Mouse (Mus musculus) embryonic fibroblast, embryonic 13.5 days (primary cell): ENCODE results near the gene Btf3.

Source experiments
- CTCF ChIP-seq: IDR thresholded peaks from 2 replicates; pipeline ENCODE4 v1.5.1; 2011; ENCODE audit warnings: mild to moderate bottlenecking, control low read depth, low read length, moderate library complexity, borderline replicate concordance; ENCODE audit not compliant: insufficient read depth
- POLR2A ChIP-seq: IDR thresholded peaks from 2 replicates; pipeline ENCODE4 v1.6.1; 2011; ENCODE audit warnings: low read depth, mild to moderate bottlenecking, control low read depth, low read length, moderate library complexity

DNA sequence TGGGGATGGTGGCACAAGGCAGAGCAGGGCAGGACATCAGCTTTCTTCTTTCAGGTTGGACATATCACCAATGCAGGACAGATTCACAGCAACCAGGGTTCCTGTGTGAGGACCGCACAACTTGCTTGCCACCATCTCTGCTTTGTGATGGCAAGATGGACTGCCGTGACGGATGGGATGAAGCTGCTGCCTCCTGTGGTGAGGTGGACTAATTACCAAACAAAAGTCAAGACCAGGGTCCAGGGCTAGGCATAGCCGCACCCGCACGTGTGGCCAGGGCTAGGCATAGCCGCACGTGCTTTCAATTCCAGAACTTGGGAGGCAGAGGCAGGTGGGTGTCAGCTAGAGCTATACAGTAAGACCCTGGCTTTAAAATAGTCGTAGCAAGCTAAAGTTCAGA is 11.5 kb downstream of the Btf3 start:
- TF ChIP-seq CTCF: no peak
- TF ChIP-seq POLR2A: no peak
